Mouse (Mus musculus) kidney, adult 18-20 months (tissue): ENCODE data around the gene AC124108.1.
A peak's percentile ranks its signal among the peaks of the same experiment; 100 is the strongest.
"Not testable (repeated sequence)": the region's sequence is repeated elsewhere in the genome, so short reads cannot be mapped to it uniquely, and the experiment has no call there.

Experiments
- DNase-seq: peaks from one replicate; pipeline ENCODE4 v3.0.0; 2021

The AC124108.1 gene

DNA sequence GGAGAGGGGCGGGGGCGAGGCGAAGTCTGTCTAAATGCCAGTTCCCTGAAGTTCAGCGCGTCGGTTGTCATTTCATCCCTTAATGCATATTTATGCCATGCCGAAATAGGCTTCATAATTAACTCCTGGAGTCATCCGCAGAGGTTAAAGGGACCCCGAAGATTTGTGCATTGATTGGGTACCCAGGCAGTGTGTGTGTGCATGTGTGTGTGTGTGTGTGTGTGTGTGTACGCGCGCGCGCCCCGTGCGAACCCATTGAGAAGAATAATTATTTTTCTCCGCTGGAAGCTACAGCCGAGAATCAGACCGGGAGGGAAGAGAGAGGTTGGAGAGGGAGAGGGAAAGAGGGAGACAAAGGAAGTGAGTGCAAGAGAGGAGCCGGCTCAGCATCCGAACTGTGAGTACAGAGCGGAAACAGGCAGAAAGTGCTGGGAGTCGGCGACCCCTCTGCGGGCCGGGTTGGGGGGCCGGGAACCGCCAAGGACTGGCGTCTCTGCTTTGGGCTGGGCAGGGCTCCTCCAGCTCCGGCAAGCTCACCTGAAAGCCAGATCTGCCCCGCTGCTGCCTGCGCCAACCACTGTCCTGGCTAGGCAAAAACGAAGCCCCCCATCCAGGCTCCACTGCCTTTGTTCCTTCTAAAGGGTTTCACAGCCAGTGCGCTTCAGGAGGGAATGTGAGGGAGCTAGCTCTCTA lies at the start of gene AC124108.1, which contains the start of gene Lemd1:
TSS of gene AC124108.1 (plus strand) at position 365 of the 693 bp plus-strand sequence.
TSS of gene Lemd1 (plus strand) at position 339 of the 693 bp plus-strand sequence.
- no peak for DNase-seq

DNA sequence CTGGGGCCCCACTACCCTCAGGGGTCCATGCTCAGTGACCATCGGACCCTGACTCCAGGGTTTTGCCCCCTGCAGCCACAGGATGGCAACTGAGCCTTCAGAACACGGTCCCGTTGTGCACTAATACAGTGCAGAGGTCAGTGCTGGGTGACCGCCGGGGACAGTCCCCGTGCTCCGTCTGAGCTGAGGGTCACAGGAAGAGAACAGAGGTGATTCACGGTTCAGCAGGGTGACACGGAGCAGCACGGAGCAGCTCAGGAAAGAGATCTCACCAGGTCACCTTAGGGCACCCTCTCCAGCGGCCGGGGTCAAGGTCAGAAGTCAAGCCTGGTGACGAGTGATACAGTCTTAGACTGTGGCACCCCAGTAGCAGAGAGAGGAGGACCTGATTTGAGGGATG lies 49.5 kb upstream of the AC124108.1 start:
- DNase-seq: no peak

DNA sequence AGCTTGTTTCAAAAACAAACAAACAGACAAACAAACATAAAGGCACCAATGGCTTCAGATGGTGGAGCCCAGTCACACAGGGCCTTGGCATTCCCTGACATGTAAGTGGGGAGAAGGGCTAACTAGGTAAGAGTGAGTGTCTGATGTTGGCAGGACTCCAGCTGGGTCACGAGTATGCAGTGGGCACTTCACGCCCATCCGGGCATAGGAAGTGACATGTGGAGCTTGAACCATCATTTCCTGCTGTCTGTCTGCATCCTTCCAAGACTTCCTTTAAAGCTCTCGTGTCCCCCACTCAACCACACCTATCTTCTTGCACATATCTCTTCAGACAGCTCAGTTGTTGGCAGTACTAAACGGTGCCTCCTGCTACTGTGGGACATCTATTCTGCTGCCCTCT lies 48.2 kb upstream of the AC124108.1 start:
- DNase-seq: no peak

DNA sequence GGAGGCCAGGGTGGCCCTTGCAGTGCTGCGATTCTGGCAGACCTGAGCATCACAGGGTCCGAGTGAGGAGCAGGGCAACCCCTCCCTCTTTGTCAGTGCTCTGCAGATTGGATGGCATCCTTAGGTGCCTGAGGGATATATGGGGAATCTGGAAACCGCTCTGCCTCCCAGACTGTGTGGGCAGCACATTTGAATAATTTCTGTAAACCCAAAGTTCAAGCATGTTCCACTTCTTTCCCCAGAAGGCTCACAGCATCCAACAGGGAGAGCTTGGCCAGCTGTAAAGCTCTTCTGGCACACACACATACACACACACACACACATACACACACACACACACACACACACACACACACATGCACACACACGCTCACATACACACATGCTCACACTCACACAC lies 47.5 kb upstream of the AC124108.1 start:
- DNase-seq: no peak

DNA sequence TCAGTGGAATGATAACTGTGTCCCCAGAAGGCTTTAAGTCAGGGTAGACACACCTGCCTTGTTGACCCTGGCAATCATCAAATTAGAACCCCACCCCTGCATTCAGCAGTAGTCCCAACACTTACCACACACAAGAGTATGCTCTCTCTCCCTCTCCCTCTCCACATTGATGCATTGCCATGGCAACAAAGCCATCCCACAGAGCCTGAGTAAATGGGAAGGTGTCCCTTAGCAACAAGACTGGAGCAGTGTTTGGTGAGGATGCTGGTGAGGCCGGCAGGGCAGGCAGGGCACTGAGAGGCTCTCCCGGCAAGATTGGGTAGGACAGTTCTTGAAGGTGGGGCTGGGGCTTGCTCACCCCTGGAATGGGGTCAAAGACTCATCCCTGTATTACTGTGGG lies 47.0 kb upstream of the AC124108.1 start:
- DNase-seq: no peak

DNA sequence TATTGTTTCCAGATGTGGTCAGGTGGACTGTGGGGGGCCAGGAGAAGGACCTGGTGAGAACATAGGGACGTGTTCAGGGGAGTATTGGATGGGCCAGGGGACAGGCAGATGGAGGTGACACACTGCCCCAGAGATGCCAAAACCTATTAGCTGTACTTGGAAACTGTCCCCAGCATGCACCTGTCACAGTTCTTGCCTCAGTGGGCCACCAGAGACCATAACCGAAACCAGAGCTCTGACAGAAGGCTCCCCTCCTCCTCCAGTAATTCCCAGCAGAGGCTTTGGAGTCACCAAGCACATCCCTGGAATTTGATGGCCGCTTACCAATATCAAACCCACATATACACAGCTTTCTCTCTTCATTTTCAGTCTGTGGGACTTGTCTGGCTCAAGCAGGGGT lies 46.4 kb upstream of the AC124108.1 start:
- DNase-seq: no peak

DNA sequence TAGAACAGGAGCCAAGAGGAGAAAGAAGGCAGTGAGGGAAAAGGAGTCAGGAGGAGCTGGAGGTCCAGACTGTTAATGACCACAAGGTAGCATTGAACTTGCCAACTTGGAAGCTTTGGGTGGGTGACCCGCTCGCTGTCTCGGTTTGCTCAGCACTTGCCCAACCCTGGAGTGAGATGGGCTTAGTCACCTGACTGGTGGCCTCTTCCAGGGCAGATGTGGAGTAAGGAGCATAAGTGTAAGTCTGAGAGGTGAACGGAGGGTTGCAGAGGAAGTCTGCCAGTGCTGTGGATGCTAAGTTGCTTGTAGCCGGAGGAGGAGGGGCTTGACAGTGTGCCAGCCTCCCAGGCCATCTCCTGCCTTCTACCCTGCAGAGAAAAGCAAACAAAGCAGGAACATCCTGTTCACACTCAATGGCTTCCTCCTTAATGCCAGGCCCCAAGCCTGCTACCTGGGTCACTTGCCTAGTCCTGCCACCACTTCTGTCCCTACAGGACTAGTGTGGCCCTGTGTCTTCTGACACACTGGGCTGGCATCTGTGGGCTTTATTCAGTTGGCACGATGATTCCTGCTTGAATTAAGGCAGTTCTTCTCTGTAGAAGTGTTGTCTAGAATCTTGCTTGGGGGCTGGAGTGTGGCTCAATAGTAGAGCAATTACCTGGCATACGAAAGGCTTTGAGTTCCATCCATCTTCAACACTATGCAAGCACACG lies 45.1 kb upstream of the AC124108.1 start:
- DNase-seq: peak; percentile 60

DNA sequence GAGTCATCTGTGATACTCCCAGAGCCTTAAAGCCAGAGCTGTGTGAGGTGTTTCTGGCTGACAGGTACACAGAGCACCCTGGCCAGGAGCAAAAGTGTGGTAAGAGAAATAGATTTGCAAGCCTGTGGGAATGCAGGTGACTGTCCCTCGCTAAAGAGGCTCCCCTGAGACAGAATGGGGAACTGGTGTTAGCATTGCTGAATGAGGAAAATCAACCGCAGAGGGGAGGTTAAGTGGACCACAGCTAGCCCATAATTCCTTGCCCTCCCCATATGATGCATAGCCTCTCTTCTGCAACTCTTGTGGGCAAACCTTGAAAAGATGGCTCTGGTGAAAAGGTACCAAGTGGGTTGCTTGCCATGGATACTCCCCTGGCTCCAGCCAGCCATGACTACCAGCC lies 41.8 kb upstream of the AC124108.1 start:
- no peak for DNase-seq

DNA sequence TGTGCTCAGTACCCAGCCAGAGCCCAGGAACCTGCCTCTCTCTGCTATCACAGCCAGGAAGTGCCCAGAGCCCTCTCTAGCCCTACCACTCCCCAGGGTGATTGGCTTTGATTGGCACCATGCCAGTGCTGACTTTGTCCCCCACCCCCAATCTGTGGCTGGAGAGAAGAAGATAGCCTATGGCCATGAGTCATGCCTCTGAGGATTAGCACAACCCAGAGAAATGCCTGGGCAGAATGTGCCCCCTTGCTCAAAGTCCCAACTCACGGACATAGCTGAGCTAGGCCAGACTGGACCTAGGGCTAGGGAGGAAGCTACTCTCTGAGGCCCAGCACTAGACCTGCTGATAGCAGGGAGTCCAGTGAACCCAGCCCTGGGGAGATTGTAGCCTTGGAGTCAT lies 41.1 kb upstream of the AC124108.1 start:
- DNase-seq: peak; percentile 55

DNA sequence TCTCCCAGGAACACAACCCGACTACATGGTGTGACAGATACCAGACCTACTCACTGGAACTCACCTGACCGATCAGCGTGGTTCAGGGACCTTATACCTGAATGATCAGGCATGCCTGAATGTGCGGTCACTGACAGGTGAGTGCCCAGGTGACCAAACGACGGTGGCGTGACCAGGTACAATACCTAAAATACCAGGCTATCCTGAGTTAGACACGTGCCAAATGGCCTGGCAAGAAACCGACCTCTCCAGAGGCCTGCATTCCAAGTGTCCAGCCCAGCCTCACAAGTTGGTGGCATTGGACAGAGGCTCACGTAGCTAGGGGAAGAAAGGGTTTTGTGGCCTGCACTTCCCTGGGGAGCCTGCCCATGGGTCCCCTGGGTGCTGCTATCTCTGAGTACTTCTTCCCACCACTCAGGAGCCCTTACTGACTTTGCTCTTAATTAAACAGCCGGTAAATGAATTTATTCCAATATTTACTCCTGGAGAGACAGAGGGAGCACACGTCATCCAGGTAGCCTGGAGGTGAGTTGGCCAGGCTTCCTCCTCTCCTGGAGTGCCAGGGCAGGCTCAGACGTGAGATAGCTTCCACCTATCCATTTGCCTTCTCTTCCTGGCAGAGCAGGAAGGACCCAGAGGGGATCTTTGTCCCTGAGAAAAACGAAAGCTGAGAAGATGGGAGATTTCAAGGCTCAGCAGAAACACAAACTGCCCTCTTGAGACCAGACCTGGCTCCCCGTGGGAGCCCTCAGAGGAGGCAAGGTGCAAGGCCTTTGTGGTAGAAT lies 40.2 kb upstream of the AC124108.1 start:
- peak; percentile 73 for DNase-seq

DNA sequence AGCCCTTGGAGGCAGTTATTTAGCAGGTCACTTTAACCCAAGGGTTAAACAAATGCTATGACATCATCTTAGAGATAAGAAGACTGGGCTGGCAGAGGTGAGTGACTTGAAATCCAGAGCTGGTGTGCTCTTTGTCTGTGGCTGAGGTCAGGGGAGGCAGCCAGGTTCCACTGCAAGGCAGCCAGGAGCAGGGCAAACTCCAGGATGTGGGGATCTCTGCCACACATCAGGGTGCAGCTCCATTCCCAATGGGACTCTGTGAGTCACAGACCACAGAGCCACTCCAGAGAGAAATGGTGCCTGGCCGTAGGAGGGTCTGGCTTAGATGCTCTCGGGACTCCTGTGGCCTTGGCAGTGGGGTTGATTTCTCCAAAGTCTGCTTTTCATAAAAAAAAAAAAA lies 39.3 kb upstream of the AC124108.1 start:
- no peak for DNase-seq

DNA sequence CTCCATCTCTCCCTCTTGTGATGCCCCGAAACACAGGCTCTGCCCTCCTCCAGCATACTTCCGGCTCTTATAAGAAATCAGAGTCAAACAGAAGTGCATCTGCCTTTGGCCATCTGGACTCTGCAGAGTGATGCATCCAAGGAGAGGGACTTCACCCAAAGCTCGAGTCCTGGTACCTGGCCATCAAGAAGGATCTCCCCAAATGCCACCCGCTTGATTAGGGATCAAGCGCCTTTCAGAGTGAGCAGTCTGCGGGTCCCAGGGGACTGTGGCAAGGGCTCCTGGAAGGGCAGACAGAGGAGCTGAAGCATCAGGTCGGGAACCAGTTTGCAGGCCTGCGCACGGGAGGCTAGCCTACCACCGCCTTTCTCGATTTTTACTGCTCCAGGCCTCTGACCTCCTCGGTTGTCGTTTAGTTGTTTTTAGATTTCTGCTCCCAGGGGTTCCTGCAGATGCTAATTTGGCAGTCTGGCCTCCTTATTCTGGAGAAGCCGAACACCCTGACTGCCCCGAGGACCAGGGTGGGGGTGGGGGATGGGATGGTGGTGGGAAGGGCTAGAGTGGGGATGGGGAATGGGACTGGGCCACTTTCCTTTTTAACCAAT lies 38.1 kb upstream of the AC124108.1 start:
- no peak for DNase-seq

DNA sequence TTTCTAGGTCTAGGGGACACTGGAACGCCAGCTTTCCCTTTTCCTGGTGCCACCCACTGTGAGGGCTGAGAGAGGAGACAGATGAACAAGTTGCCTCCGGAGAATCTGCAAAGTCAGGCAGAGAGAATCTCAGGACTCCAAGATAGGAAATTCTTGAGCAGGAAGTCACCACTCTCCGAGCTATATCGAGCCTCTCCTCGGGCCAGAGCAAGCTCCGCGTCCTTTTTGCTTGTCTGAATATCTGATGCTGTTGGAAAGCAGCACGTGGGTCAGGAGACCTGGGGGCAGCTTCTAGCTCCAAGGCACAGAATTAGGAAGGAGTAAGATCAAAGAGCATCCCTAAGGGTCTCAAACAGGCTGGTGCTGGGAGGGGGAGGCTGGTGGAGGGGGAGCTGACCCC lies 37.6 kb upstream of the AC124108.1 start:
- DNase-seq: no peak

DNA sequence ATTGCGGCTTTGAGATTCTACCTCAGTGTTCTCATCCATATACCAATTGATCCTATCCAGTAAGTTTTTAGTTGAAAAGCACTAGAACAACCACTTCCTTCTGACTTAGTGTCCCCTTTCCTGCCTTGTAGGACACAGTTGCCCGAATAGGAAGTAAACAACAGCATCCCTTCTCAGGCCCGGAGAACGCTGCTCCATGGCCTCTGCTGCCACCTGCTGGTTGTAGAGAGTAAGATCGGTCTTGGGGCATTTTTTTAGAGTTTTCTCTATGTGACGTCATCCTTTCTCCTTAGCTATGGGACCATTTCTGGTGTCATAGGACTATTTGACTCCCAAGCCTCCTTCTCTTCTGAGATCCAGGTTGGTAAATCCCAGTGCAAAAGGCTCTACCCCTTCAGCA lies 35.5 kb upstream of the AC124108.1 start:
- DNase-seq: peak; percentile 88

DNA sequence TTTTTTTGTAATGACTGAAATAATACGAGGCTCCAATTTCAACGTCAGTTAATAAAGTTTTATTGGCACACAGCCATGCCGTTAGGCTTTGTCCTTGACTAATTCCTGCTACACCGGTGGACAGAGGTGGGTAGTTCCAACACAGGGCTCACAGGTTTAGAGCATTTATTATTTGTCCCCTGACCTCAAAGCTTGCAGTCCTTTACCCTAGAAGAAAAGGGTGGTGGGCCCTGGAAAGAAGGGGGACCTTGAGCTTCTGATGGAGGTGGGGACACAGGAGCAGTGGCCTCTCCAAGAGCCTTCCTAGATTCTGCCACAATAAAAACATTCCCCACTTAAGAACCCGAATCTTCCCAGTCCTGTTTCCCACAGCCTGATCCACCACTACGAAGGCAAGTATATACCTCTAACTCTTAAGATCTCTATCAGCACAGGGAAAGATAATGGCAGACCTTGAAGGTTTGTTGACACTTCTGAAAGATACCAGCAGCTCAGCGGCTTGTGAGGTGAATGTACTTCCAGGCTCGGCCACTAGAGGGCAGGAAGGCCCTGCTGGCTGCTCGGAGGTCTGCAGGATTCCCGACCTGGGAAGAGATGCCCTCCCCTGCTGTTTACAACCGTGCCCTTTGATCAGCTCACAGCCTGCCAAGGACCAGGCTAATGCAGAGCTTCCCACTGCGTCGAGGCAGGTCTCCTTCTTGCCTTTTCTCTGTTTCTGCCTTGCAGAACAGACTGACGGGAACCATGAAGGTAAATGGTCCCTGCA lies 34.1 kb upstream of the AC124108.1 start:
- DNase-seq: peak; percentile 92

DNA sequence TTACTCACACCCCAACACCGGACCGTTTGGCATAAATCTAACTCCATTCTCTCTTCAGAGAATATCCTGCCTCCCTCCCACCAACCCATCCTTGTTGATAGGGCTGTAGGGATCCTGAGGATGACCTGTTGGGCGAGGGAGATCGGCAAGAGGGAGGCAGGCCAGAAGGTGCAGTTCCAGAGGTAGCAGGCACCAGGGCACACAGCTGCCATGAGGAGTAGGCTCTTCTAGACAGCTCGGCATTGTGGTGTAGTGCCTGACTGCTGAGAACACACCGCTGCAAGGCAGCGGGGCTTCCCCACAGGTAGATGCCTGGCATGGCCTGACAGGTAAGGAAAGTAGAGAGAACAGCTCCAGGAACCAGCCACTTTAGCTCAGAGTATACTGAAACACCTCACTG lies 33.4 kb upstream of the AC124108.1 start:
- no peak for DNase-seq

DNA sequence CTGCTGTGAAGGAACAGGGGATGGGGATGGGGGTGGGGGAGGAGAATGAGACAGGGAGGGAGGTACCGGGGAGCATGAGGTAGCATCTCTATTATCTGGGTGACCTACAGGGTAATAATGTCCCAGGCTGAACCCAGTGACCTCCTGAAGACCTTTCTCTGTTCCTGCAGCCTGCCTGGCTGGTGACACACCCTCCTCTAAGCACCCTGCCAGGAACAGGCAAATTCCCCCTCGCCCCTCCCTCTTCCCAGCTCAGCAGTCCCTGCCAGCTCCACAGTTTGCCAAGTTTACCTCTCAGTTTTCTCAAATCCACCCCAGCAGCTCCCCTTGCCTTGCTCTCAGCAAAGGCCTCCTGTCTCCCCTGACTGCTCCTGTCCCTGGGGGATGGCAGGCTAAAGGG lies 32.5 kb upstream of the AC124108.1 start:
- peak; percentile 15 for DNase-seq

DNA sequence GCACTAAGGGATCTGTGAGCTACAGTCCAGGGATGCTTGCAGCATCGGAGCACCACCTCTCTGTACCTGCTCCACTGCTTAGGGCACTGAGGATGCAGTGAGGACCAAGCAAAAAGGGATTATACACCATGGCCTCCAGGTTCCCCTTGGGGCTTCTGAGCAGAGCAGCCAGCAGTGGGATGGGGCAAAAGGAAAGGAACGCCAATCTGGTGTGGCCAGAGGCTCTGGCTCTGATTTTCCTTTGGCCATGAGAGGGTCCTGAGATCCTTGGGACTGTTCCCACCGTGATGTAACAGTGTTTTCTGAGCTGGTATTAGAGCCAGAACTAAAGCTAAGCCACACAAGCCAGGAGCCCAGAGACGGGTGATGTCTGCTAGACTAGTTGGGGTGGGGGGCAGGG lies 31.6 kb upstream of the AC124108.1 start:
- no peak for DNase-seq

DNA sequence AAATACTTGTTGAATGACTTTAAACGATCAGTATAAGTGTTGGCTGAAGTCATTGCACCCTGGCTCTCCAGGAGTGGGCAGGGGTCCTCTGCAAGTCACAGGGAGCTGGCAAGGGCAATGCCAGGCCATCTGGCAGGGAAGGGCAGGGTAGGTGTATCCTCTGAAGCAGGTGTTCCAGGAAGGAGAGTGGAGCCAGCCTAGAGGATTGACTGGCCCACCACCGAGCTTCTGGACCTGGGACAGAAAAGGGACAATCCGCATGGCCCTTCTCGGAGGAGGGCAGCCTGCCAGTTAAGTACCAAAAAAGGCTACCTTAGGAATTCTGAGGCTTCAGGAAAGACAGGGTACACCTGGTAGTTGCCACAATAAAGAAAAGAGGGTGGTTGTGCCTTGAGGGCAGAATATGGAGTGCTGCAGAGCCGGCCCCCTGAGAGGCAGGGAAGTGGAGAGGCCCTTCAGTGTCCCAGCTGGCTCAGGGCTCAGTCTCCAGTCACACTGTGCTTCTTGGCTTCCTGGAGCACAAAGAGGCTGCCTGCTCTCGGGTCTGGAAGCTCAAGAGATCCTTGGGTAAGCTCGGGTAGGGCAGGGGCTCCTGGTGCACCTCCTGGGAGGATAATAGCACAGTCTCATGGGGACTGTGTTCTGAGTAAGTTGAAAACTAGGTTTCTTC lies 29.9 kb upstream of the AC124108.1 start:
- no peak for DNase-seq

DNA sequence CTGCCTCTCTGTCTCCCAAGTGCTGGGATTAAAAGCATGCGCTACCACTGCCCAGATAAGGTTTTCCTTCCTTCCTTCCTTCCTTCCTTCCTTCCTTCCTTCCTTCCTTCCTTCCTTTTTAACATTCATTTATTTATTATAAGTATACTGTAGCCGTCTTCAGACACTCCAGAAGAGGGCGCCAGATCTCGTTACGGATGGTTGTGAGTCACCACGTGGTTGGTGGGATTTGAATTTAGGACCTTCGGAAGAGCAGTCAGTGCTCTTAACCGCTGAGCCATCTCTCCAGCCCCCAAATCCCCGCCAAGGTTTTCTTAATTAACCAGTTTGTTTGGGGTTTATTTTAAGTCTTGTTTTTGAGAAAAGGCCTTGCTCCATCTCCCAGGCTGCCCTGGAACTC lies 28.6 kb upstream of the AC124108.1 start:
- not testable (repeated sequence) for DNase-seq

DNA sequence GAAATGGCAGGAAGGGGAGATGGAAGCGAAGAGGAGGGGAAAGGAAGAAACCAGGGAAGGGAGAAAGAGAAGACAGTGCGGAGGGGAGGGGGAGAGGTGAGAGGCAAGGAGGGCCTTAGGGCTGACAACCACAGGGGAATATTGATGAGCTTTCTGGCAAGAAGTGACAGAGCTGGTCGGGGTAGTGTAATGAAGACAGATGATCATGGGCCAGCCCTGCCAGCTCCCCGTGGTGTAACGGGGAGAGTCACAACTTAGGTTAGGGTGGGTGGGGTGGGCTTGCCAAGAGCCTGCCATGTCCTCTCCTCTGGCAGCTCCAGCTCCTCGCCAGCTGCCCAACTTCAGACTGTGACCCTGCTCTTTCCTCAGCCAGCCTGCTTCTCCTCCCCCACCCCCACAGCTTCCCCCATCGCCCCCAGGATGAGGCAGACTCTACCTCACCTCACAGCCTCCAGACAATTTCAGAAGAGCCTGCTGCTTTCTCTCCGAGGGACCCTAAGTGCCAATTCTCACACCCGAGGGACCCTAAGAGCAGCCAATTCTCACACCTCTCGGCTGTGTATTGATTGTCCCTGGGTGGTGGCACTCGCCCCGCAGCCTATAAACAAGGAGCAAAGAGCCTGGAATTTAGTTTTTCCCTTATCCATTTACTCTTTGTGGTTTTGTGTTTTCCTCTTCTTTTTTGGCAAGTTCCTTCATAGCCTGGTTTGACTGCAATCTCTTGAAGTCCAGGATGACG lies 26.3 kb upstream of the AC124108.1 start:
- DNase-seq: no peak
